Mouse (Mus musculus) C2C12 (cell line): Measurements from ENCODE around the gene 9430038I01Rik. TPM values are rescaled to one million over a fixed set of nuclear protein-coding genes. Genes with fewer than 3 reads are reported as not detected.

Experiments used
- H3K27me3 ChIP-seq: one replicate; pipeline ENCODE4 v1.6.1; 2011; ENCODE audit not compliant: control insufficient read depth, insufficient read depth, insufficient read length
- H3K36me3 ChIP-seq: one replicate; pipeline ENCODE4 v1.6.1; 2011; ENCODE audit not compliant: control insufficient read depth, insufficient read depth
- H3K4me3 ChIP-seq: one replicate; pipeline ENCODE4 v1.5.1; 2011; ENCODE audit warnings: mild to moderate bottlenecking, control low read depth; ENCODE audit not compliant: poor library complexity, insufficient read depth, severe bottlenecking
- H3K79me2 ChIP-seq: one replicate; pipeline ENCODE4 v1.6.1; 2011; ENCODE audit not compliant: control insufficient read depth, insufficient read depth
- H3K79me3 ChIP-seq: one replicate; pipeline ENCODE4 v1.6.1; 2011; ENCODE audit warnings: low read depth, control low read depth
- H3ac ChIP-seq: one replicate; pipeline ENCODE3; 2011; ENCODE audit warnings: low read depth; ENCODE audit not compliant: control insufficient read depth, insufficient read length
- CEBPB ChIP-seq: IDR thresholded peaks from one replicate; pipeline ENCODE4 v1.6.1; 2011; ENCODE audit warnings: low read depth, mild to moderate bottlenecking, control low read depth, moderate library complexity
- CTCF ChIP-seq: IDR thresholded peaks from one replicate; pipeline ENCODE4 v1.5.1; 2011; ENCODE audit not compliant: control insufficient read depth, insufficient read depth, insufficient read length
- FOSL1 ChIP-seq: IDR thresholded peaks from one replicate; pipeline ENCODE4 v1.8.0; 2011; ENCODE audit warnings: mild to moderate bottlenecking, low read length; ENCODE audit not compliant: poor library complexity, insufficient read depth, severe bottlenecking
- MAX ChIP-seq: IDR thresholded peaks from one replicate; pipeline ENCODE4 v1.6.1; 2011; ENCODE audit warnings: mild to moderate bottlenecking, control low read depth
- MYOD1 ChIP-seq: IDR thresholded peaks from one replicate; pipeline ENCODE4 v1.6.1; 2011; ENCODE audit warnings: low read depth; ENCODE audit not compliant: control insufficient read depth, insufficient read length
- MYOG ChIP-seq: IDR thresholded peaks from one replicate; pipeline ENCODE4 v1.6.1; 2011; ENCODE audit not compliant: control insufficient read depth, insufficient read length; ENCODE audit errors: extremely low read depth
- USF1 ChIP-seq: IDR thresholded peaks from one replicate; pipeline ENCODE4 v1.6.1; 2011; ENCODE audit warnings: low read depth, mild to moderate bottlenecking, control low read depth, moderate library complexity
- polyA plus RNA-seq: library from polyadenylated mRNA; unstranded; fragments of >200 nt; fragmentation: generic; extraction: Trizol; gene quantifications from one replicate; pipeline ENCODE4 v1.2.1, GENCODE M21; 2012; ENCODE audit warnings: missing spikeins

9430038I01Rik gene
- polyA plus RNA-seq, 1 experiment: 4.4 TPM

DNA sequence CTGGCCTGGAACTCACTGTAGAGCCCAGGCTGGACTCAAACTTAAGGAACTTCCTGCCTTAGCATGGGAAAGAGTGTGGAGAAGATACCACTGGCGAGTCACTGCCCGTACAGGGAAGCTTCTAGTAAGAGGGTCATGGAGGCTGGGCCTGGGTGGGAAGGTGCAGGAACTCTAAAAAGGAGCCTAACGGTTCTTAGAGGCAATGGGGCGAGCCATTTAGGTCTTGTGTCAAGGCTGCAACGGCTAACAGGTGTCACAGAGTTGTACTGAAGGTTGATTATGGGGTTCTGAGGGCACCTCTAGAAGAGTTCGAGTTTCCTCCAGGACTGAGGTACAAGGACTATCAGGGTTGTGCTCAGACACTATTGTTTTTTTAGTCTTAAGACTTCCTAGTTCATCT lies 26.3 kb upstream of the 9430038I01Rik start:
- Histone ChIP-seq H3K4me3 (no peak overlapping the region), H3K36me3 (peaks cover 4% of the 10 kb centered on the region), H3ac (no peak overlapping the region), H3K79me3 (peaks cover 35% of the 10 kb centered on the region), H3K79me2 (peaks cover 42% of the 10 kb centered on the region), H3K27me3 (no peaks in the 10 kb centered on the region)
- TF ChIP-seq MYOD1: no peak
- no peak for TF ChIP-seq MAX
- TF ChIP-seq CTCF: no peak
- no peak for TF ChIP-seq USF1
- TF ChIP-seq CEBPB: no peak
- no peak for TF ChIP-seq MYOG
- TF ChIP-seq FOSL1: no peak

DNA sequence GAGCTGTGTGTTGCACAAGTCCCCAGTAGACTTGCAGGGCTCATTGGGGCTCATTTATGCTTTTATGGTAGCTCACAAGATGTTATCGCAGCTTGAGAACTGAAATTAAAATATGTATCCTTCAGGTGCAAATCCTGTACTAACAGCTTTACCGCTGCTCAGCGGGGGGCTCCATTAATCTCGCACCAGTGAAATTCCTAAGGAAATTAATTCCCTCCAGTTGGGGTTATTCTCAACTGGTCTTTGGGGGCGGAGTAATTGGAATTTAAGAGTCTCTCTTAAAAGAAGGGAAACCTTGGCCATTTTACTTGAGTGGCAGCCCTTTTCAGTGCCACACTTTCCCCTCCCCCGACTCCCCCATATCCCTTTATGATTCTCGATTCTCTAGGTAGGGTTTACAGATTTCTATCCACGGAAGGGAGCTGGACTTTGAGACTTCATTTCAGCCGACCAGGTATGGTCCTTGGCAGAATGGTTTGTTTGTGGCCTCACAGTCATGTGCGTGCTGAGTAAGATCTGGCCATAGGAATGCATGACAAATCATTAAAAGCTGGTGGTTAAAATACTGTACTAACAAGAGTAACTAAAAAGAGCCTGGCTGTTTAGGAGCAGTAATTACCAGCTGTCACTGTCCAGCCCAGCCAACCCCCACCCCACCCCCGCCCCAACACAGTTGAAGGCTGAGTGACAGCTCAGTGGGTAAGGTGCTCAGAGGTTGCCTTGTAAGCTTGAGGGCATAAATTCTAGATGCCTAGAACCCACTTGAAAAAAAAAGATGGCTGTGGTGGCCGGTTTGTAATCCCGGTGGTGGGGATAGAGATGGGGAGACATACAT lies 21.4 kb upstream of the 9430038I01Rik start:
- Histone ChIP-seq H3K27me3 (no peaks in the 10 kb centered on the region), H3K79me3 (no peaks in the 10 kb centered on the region), H3ac (no peak overlapping the region), H3K4me3 (no peak overlapping the region), H3K36me3 (no peaks in the 10 kb centered on the region), H3K79me2 (no peaks in the 10 kb centered on the region)
- TF ChIP-seq CEBPB (no peak), MAX (no peak), MYOD1 (no peak), MYOG (no peak), USF1 (no peak), FOSL1 (no peak), CTCF (no peak)

DNA sequence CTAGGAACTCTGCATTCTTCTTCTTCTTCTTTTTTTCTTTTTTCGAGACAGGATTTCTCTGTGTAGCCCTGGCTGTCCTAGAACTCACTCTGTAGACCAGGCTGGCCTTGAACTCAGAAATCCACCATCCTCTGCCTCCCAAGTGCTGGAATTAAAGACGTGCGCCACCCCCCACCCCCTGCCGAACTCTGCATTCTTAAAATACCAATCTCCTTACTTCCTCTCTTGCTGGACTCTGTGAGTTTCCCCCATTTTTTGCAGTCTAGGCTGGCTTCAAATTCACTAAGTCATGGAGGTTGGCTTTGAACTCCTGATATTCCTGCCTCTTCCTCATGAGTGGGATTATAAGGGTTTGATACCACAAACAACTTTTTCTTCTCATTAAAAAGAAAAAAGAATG lies 16.1 kb upstream of the 9430038I01Rik start:
- no peak for TF ChIP-seq MAX
- TF ChIP-seq USF1: no peak
- no peak for TF ChIP-seq MYOG
- TF ChIP-seq MYOD1: no peak
- no peak for TF ChIP-seq FOSL1
- TF ChIP-seq CEBPB: no peak
- TF ChIP-seq CTCF: no peak
- no peaks in the 10 kb centered on the region for H3K36me3 ChIP-seq
- no peak overlapping the region for H3ac ChIP-seq
- no peaks in the 10 kb centered on the region for H3K27me3 ChIP-seq
- H3K79me2 ChIP-seq: no peaks in the 10 kb centered on the region
- no peak overlapping the region for H3K4me3 ChIP-seq
- no peaks in the 10 kb centered on the region for H3K79me3 ChIP-seq

DNA sequence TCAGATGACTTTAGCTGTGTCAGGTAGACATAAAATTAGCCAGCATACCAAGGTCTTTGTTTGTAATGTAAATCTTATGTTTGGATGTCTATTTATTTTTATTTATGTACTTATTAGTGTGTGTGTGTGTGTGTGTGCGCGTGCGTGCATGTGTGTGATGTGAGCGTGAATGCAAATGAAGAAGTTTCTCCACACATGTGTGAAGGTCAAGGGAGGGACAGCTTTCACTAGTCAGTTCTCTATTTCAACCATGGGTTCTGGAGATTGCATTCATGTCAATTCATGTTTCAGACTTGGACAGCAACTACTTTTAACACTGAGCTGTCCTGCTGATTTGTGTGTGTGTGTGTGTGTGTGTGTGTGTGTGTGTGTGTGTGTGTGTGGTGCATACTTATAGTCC lies 10.7 kb upstream of the 9430038I01Rik start:
- Histone ChIP-seq H3K4me3 (no peak overlapping the region), H3K36me3 (no peaks in the 10 kb centered on the region), H3ac (no peak overlapping the region), H3K79me3 (no peaks in the 10 kb centered on the region), H3K27me3 (no peaks in the 10 kb centered on the region), H3K79me2 (no peaks in the 10 kb centered on the region)
- no peak for TF ChIP-seq CTCF
- TF ChIP-seq USF1: no peak
- no peak for TF ChIP-seq CEBPB
- TF ChIP-seq MYOD1: no peak
- TF ChIP-seq MAX: no peak
- no peak for TF ChIP-seq FOSL1
- no peak for TF ChIP-seq MYOG

DNA sequence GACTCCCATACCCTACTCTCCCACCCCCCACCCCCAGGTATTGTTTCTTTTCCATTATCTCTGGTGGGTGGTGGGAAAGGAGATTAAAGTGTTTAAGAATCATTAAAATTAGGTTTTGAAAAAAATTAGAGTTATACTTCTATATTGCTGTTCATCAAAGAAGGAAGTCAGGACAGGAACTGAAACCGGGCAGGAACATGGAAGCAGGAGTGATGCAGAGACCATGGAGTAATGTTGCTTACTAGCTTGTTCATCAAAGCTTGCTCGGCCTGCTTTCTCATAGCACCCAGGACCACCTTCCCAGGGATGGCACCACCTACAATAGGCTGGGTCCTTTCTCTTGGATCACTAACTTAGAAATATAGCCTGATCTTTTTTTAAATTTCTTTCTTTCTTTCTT lies 10.0 kb upstream of the 9430038I01Rik start:
- TF ChIP-seq FOSL1 (no peak), USF1 (no peak), MYOG (no peak), CEBPB (no peak), CTCF (no peak), MYOD1 (no peak), MAX (no peak)
- Histone ChIP-seq H3ac (no peak overlapping the region), H3K27me3 (no peaks in the 10 kb centered on the region), H3K79me2 (no peaks in the 10 kb centered on the region), H3K79me3 (no peaks in the 10 kb centered on the region), H3K36me3 (no peaks in the 10 kb centered on the region), H3K4me3 (no peak overlapping the region)

DNA sequence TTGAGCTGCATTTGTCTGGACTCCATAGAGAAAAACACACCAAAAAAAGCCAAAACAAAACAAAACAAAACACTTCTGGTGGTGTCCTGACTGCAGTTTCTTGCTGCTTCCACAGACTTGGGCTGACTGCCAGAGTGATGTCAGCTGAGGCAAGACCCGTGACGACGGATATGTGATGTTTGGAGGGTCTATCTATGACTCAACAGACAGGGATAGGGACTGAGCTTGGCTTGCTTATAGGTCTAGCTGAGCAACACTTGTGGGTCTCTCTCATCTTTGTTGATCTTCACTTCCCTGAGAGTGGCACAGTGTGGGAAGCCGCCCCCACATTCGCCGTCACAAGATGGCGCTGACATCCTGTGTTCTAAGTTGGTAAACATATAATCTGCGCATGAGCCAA lies 4.1 kb upstream of the 9430038I01Rik start:
- TF ChIP-seq USF1: no peak
- TF ChIP-seq MYOG: no peak
- TF ChIP-seq FOSL1: no peak
- TF ChIP-seq MYOD1: no peak
- no peak for TF ChIP-seq MAX
- TF ChIP-seq CEBPB: no peak
- TF ChIP-seq CTCF: no peak
- Histone ChIP-seq H3K4me3 (no peak overlapping the region), H3K79me2 (no peaks in the 10 kb centered on the region), H3K36me3 (no peaks in the 10 kb centered on the region), H3K79me3 (no peaks in the 10 kb centered on the region), H3ac (no peak overlapping the region), H3K27me3 (no peaks in the 10 kb centered on the region)
